Mouse (Mus musculus): ENCODE results near the gene Aatf.

Gene Aatf

GRCm38 (mm10) chr11:84376510-84377365 is 136.6 kb downstream of the Aatf start:
- no peak for DNase-seq (ENCODE audit: low spot score in 2 of 2)

GRCm38 (mm10) chr11:84375951-84376496 is 137.3 kb downstream of the Aatf start:
- DNase-seq (ENCODE audit: low spot score in 2 of 2), result no peak

DNA sequence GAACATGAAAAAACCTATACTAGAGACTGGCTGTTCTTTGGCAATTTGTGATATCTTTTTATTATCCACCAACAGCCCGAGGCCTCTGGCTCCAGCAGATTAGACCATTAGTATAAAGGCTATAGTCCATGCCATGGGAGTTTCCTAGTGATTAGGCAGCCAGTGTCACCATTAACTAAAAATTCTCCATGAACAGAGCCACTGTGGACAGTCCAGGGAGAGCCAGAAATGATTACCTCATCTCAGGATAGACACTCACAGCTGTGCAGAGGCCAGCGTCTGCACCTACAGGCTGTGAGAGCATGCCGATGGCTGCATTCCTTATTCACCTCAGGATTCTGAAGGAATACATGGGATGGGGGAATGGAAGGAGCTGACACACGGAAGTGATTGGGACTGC is 140.2 kb downstream of the Aatf start:
- no peak for DNase-seq (ENCODE audit: low spot score in 2 of 2)

Data from urinary bladder, postnatal 4 days (tissue).